Mouse (Mus musculus) gastrocnemius, postnatal 25 days (tissue): ENCODE data around the gene Fam173b. TPM values are rescaled to one million over a fixed set of nuclear protein-coding genes. Genes with fewer than 3 reads are reported as not detected.

ENCODE experiments used
- DNase-seq: peaks from one replicate; pipeline ENCODE4 v3.0.0; 2022
- total RNA-seq, 2 experiments: library from RNA; stranded (reverse); gene quantifications; 1 replicate in 1 of 2; 2 replicates in 1 of 2; pipeline ENCODE4 v1.2.3; 2021

Gene Fam173b
- total RNA-seq, 2 experiments from 2014 or later = 10.8 to 14.4 TPM

- DNase-seq = no peak
Observed at GRCm38 (mm10) chr15:31634582-31634981, 32.9 kb downstream of the Fam173b start.

- no peak for DNase-seq
Observed at GRCm38 (mm10) chr15:31636091-31636595, 34.5 kb downstream of the Fam173b start.

GRCm38 (mm10) chr15:31647225-31647624 is 45.6 kb downstream of the Fam173b start:
- DNase-seq = no peak

- no peak for DNase-seq
Observed at GRCm38 (mm10) chr15:31647851-31648569, 46.4 kb downstream of the Fam173b start.

- DNase-seq = no peak
Observed at GRCm38 (mm10) chr15:31649691-31650090, 48.0 kb downstream of the Fam173b start.

DNA sequence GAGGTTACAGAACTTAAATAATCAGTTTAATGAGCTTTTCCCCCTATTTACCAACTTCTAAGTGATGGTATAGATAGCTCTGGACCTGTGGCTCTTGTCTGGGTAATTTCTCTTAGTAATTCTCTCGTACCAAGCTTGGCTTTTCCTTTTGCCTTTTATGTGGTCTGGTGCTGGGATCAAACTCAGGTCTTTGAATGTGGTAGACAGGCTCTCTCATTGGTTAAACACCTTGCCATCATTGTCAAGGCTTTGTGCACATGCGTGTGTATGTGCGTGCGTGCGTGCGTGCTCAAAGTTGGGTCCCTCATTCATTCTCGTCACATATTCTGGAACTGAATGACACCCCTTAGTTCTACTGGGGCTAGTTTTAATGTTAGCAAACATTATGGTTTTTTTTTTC is 49.2 kb downstream of the Fam173b start:
- no peak for DNase-seq

- no peak for DNase-seq
Observed at GRCm38 (mm10) chr15:31660133-31660795, 58.6 kb downstream of the Fam173b start.

GRCm38 (mm10) chr15:31660844-31661243 is 59.2 kb downstream of the Fam173b start:
- no peak for DNase-seq

GRCm38 (mm10) chr15:31661802-31662201 is 60.1 kb downstream of the Fam173b start:
- DNase-seq = no peak

- no peak for DNase-seq
Observed at GRCm38 (mm10) chr15:31663074-31663473, 61.4 kb downstream of the Fam173b start.

Other genes with a start within 250 kb of the Fam173b start
- gene Ankrd33b, start 234.1 kb upstream of the Fam173b start, total RNA-seq = 10 to 100 TPM; 17.0 to 25.2 TPM
- gene Ropn1l, start 148.1 kb upstream of the Fam173b start, total RNA-seq = not detected
- gene March6, start 70.8 kb upstream of the Fam173b start, total RNA-seq = 100 to 1,000 TPM in 1 of 2 experiments, 10 to 100 TPM in 1; 94.5 to 100 TPM
- gene Cmbl, start 36.5 kb upstream of the Fam173b start, total RNA-seq = 10 to 100 TPM; 37.7 to 38.5 TPM
- gene Cct5, start within 50 bp of the Fam173b start, total RNA-seq = 100 to 1,000 TPM; 126 to 130 TPM